Mouse (Mus musculus) stomach, embryonic 14.5 days (tissue): Measurements from ENCODE around the gene Fgf3. TPM values are rescaled to one million over a fixed set of nuclear protein-coding genes. Genes with fewer than 3 reads are reported as not detected.

ENCODE experiments used
- ATAC-seq: fragments of 200-750 bp; cut with Nextera tagmentation; 2 replicates; pipeline ENCODE4 v1.8.0; 2017; ENCODE audit warnings: low read depth, moderate TSS enrichment; ENCODE audit not compliant: insufficient number of reproducible peaks, insufficient read depth, low FRiP score
- H3K27ac ChIP-seq: fragments of 300-500 bp; sonication (generic); 2 replicates; pipeline ENCODE4 v1.5.1; 2014; ENCODE audit warnings: mild to moderate bottlenecking, low read length, moderate library complexity, mixed read lengths
- H3K27me3 ChIP-seq: fragments of 300-500 bp; sonication (generic); 2 replicates; pipeline ENCODE4 v1.6.1; 2014; ENCODE audit warnings: low read length, control low read depth, mixed read lengths; ENCODE audit not compliant: control insufficient read depth, insufficient read depth
- H3K36me3 ChIP-seq: fragments of 300-500 bp; sonication (generic); 2 replicates; pipeline ENCODE4 v1.6.1; 2014; ENCODE audit warnings: mild to moderate bottlenecking, control low read depth, low read length, moderate library complexity, mixed read lengths; ENCODE audit not compliant: control insufficient read depth, insufficient read depth
- H3K4me1 ChIP-seq: fragments of 300-500 bp; sonication (generic); 2 replicates; pipeline ENCODE4 v1.6.1; 2014; ENCODE audit warnings: low read length, control low read depth, mixed read lengths; ENCODE audit not compliant: control insufficient read depth, insufficient read depth
- H3K4me2 ChIP-seq: fragments of 300-500 bp; sonication (generic); replicated peaks from 2 replicates; pipeline ENCODE4 v1.6.1; 2014; ENCODE audit warnings: low read depth, low read length, control low read depth
- H3K4me3 ChIP-seq: fragments of 300-500 bp; sonication (generic); 2 replicates; pipeline ENCODE4 v1.5.1; 2014; ENCODE audit warnings: low read depth, low read length, control low read depth
- H3K9ac ChIP-seq: fragments of 300-500 bp; sonication (generic); replicated peaks from 2 replicates; pipeline ENCODE4 v1.6.1; 2014; ENCODE audit warnings: low read depth, mild to moderate bottlenecking, control low read depth, low read length, moderate library complexity, mixed read lengths
- H3K9me3 ChIP-seq: fragments of 300-500 bp; sonication (generic); 2 replicates; pipeline ENCODE4 v1.6.1; 2016; ENCODE audit warnings: low read depth, low read length, control low read depth; ENCODE audit not compliant: control insufficient read depth
- WGBS: fragments of 180-500 bp; shearing (Covaris S2); extraction: QIAGEN DNeasy Blood & Tissue Kit; methylation state at CpG from one replicate; pipeline ENCODE4 v1.1.7; 2014; 5-methylcytosine and 5-hydroxymethylcytosine counted together
- polyA plus RNA-seq: library from polyadenylated mRNA; unstranded; fragments of >200 nt; fragmentation: Nextera tagmentation; extraction: Ambion mirVana; gene quantifications from 2 replicates; pipeline ENCODE4 v1.2.1, GENCODE M21; 2014

Gene Fgf3
- polyA plus RNA-seq, 1 experiment from 2014 or later = not detected

DNA sequence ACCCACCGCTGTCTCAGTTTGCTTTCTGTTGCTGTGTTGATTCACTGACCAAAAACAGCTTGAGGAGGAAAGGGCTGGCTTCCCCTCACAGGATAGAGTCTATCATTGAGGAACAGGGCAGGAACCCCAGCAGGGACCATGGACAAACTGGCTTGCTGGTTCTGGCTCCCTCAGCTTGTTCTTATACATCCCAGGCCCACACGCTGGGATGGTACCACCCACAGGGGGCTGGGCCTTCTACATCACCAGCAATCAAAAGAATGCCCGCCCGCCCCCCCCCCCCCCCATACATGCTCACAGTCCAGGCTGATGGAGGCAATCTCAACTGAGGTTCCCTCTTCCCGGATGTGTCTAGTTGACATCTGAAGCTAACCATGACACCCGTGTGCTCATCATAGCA lies 30.8 kb upstream of the Fgf3 start:
- no peaks in the 10 kb centered on the region for H3K27me3 ChIP-seq
- H3K4me1 ChIP-seq = peaks cover 4% of the 10 kb centered on the region; the same call in 1 of the 2 replicates
- H3K36me3 ChIP-seq = no peaks in the 10 kb centered on the region
- H3K9ac ChIP-seq = no peak overlapping the region
- no peak overlapping the region for H3K4me2 ChIP-seq
- no peak overlapping the region for H3K27ac ChIP-seq
- WGBS = 66% methylated on average over 6 of the region's 6 CpGs
- no peak for ATAC-seq
- H3K9me3 ChIP-seq = no peaks in the 10 kb centered on the region
- no peak overlapping the region for H3K4me3 ChIP-seq

DNA sequence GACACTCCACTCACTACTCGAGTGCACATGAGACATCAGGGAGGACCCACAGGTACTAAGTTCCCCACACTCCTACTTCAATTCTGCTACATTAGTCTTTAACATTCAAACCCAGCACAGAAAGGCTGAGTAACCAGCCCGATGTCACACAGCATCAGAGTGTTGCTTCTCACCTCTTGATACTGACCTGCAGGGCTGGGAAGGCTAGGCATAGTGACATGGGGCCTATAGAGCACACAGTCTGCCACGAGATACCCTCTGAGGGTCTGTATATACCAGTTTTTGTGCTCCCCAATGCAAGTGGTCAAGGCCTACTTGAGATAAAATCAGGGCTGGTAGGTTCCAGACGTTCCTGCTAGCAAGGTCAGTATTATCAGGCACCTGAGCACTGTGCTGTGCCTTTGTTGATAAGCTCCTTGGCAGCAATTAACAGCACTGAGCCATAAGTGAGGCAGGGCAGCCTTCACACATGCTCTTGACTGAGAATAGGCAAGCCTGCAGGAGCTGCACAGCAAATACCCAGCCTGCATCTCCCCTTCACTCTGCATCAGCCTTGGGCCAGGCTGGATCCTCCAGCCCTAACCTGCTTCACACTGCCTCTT lies 29.8 kb upstream of the Fgf3 start:
- Histone ChIP-seq H3K27me3 (no peaks in the 10 kb centered on the region), H3K9ac (no peak overlapping the region), H3K4me3 (no peak overlapping the region), H3K4me1 (peaks cover 4% of the 10 kb centered on the region; the same call in 1 of the 2 replicates), H3K4me2 (no peak overlapping the region), H3K36me3 (no peaks in the 10 kb centered on the region), H3K27ac (no peak overlapping the region), H3K9me3 (no peaks in the 10 kb centered on the region)
- WGBS = 65% methylated on average over 4 of the region's 4 CpGs
- no peak for ATAC-seq

- no peak for ATAC-seq
- Histone ChIP-seq H3K4me2 (no peak overlapping the region), H3K4me3 (no peak overlapping the region), H3K27ac (no peak overlapping the region), H3K9ac (no peak overlapping the region), H3K36me3 (no peaks in the 10 kb centered on the region), H3K9me3 (no peaks in the 10 kb centered on the region), H3K4me1 (peaks cover 4% of the 10 kb centered on the region; the same call in 1 of the 2 replicates), H3K27me3 (no peaks in the 10 kb centered on the region)
- WGBS = 19% methylated on average over 4 of the region's 4 CpGs
Observed at GRCm38 (mm10) chr7:144811521-144811920, 26.4 kb upstream of the Fgf3 start.

DNA sequence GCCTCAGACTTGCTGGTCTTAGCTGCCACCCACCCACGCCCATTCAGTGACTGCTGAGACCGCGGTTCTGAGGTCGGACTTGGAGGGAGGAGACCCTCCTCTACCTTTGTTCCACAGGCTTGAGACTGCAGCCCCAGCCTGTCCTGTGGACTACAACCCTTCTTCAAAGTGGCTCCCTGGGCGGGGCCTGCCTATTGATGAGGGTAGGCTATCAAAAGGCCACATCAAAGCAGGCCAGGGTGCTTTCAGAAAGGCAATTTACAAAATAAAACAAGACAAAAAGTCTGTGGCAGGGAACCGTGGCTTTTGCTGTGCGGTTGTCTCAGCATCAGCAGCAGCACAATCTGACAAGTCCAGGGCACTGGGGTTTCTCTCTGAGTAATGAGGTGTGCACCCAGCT lies 16.0 kb upstream of the Fgf3 start:
- 47% methylated on average over 7 of the region's 7 CpGs for WGBS
- H3K4me1 ChIP-seq = no peaks in the 10 kb centered on the region
- no peaks in the 10 kb centered on the region for H3K9me3 ChIP-seq
- ATAC-seq = no peak
- no peaks in the 10 kb centered on the region for H3K27me3 ChIP-seq
- H3K36me3 ChIP-seq = no peaks in the 10 kb centered on the region
- H3K4me2 ChIP-seq = no peak overlapping the region
- H3K4me3 ChIP-seq = no peak overlapping the region
- no peak overlapping the region for H3K9ac ChIP-seq
- H3K27ac ChIP-seq = no peak overlapping the region

DNA sequence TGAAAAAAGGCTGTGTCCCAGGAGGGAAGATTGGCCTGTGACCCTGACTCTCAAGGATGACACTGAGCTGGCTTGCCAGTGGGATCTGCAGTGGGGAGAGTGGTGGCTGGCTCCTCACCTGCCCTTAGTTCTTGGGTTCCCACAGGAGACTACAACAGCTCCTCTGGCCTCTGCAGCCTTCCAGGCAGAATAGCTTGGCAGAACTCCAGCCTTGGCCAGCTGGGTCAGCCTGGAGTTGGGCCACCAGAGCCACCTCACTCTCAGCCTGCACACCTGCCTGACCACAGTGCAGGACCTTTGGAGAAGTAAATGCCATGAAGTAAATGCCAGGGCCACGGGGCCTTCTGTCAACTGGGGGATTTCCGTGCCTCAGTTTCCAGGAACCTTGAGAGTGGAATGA lies 13.9 kb upstream of the Fgf3 start:
- 80% methylated on average over 2 of the region's 2 CpGs for WGBS
- ATAC-seq = no peak
- no peak overlapping the region for H3K9ac ChIP-seq
- H3K4me2 ChIP-seq = no peak overlapping the region
- H3K4me3 ChIP-seq = no peak overlapping the region
- H3K9me3 ChIP-seq = no peaks in the 10 kb centered on the region
- no peaks in the 10 kb centered on the region for H3K4me1 ChIP-seq
- no peaks in the 10 kb centered on the region for H3K36me3 ChIP-seq
- H3K27me3 ChIP-seq = no peaks in the 10 kb centered on the region
- H3K27ac ChIP-seq = no peak overlapping the region

DNA sequence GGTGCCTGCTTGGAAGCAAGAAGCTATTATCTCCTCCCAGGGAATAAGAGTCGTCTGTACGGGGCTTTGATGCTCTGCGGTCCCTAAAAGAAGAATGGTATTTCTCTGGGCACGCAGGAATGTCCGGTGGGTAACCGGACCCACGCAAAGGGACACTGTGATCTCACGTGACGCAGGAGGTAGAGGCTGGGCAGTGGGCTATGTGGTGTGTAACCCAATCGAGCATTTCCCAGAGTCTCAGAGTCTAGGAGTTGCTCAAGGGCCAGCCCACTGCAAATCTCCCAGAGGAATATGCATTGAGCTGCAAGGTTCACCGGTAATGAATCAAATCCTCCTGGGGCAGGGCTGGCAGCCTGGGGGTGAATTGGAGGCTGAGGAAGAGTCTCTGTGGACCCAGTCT lies 9.5 kb upstream of the Fgf3 start:
- Histone ChIP-seq H3K27ac (no peak overlapping the region), H3K4me2 (no peak overlapping the region), H3K9ac (no peak overlapping the region), H3K4me3 (no peak overlapping the region), H3K36me3 (no peaks in the 10 kb centered on the region), H3K27me3 (no peaks in the 10 kb centered on the region), H3K9me3 (no peaks in the 10 kb centered on the region), H3K4me1 (no peaks in the 10 kb centered on the region)
- ATAC-seq = no peak
- WGBS = 78% methylated on average over 11 of the region's 11 CpGs

DNA sequence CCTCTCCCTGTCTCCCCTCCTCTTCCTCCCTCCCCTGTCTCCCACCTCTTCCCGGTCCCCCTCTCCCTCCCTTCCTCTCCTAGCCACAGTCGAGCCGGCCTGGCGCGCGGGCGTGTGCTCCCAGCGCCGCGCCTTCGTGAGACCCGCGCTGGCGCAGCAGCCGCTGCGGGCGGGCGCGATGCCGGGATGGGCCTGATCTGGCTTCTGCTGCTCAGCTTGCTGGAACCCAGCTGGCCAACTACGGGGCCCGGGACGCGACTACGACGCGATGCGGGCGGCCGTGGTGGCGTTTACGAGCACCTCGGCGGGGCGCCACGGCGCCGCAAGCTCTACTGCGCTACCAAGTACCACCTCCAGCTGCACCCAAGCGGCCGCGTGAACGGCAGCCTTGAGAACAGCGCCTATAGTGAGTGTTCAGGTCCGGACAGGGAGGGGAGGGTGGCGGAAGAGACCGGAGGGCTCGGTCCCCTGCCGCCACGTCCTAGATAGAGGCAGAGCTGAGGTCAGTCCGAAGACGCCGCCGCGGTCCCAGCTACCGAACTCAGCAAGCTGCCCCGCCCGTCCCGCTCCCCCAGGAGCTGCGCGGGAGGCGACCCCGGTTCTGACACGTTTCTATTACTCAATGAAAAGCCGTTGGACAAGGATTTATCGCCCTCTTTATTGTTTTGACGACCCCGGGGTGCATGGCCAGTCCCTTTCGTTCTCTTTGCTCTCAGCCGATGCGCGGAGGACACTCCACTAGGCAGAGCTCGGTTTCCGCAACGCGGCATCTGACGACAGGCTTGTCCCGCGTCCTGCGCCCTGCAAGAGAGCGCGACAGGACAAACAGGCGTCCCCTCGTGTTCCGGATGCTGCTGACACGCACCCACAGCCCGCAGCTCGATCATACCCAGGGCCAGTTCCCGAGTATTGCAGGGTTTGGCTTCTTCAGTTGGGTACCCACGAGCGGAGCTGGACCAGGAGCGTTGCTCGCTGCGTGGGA lies 930 bp downstream of the Fgf3 start:
- Histone ChIP-seq H3K27me3 (peaks cover 60% of the 10 kb centered on the region), H3K9me3 (no peaks in the 10 kb centered on the region), H3K4me2 (peak overlapping the region; percentile 70), H3K4me3 (peak overlapping the region; percentile 33), H3K36me3 (no peaks in the 10 kb centered on the region), H3K27ac (no peak overlapping the region), H3K4me1 (peaks cover 11% of the 10 kb centered on the region), H3K9ac (no peak overlapping the region)
- WGBS = under 1% methylated on average over 94 of the region's 94 CpGs
- ATAC-seq = no peak

DNA sequence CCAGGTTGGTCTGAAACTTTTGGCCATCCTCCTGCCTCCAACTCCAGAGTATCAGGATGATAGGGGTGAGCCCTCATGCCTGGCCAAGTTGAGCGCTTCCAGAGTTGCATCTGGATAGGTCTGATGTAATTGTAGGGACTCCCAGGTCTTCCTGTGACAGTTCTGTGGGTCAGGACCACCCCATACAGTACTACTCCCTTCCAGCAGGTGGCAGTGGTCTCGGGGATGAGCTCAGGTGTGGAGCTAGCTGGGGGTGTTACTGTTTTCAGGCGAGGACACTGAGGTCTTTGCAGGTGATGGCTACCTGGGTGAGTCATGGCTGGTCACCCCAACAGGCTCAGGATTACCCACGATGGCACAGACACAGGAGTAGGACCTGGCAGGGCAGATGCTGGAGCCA lies 8.3 kb downstream of the Fgf3 start:
- ATAC-seq = no peak
- no peaks in the 10 kb centered on the region for H3K36me3 ChIP-seq
- H3K27ac ChIP-seq = no peak overlapping the region
- no peaks in the 10 kb centered on the region for H3K9me3 ChIP-seq
- H3K4me2 ChIP-seq = no peak overlapping the region
- H3K27me3 ChIP-seq = peaks cover 11% of the 10 kb centered on the region
- no peak overlapping the region for H3K9ac ChIP-seq
- no peaks in the 10 kb centered on the region for H3K4me1 ChIP-seq
- H3K4me3 ChIP-seq = no peak overlapping the region
- 26% methylated on average over 4 of the region's 4 CpGs for WGBS
